Mouse (Mus musculus): ENCODE results near the gene Oip5.

Gene Oip5

DNA sequence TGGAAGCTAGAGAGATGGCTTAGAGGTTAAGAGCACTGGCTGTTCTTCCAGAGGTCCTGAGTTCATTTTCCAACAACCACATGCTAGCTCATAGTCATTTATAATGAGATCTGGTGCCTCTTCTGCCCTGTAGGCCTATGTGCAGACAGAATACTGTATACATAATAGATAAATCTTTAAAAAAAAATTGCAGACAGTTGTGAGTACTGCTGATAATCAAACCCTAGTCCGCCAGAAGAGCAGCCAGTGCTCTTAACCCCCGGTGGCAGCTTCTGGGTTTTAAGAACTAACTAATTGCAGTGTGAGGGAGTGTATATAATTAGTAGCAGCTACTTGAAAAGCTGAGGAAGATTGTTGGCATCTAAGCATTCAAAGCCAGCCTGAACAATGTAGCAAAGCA lies 34.8 kb downstream of the Oip5 start:
- no peak for DNase-seq

DNA sequence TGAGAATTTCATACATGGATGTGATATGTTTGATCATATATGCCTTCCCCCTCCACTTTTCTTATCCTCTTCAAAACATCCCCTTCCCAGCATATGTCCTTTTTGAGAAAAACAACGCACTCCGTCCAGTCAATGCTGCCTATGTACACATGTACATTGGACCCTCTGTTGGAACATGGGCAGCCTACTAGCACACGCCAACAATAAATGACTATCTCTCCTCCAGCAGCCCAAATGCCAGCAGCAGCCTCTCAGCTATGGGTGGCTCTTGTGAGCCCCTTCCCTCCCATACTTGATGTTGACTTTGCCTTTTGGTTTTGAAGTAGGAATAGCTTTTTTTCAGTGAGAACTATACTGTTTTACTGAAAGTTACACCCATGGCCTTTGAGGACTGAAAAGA lies 36.7 kb downstream of the Oip5 start:
- no peak for DNase-seq

DNA sequence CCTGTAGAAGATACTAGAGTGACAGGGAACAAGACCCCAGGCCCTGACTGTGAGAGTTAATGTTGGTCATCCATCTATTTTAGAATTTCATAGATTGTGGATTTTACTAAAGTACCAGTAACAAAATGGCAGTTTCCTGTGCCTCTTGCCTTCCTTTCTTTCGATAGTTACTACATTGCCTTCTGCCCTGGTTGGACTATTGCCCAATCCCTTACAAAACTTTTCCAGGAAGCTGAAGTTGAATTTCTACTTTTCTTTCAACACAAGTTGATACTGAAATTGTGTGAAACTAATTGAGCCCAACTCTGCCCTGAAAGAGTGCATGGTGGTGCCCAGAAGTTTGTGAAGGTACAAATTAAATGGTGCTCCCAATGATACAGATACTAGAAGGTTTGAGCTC lies 45.8 kb downstream of the Oip5 start:
- DNase-seq = no peak

DNA sequence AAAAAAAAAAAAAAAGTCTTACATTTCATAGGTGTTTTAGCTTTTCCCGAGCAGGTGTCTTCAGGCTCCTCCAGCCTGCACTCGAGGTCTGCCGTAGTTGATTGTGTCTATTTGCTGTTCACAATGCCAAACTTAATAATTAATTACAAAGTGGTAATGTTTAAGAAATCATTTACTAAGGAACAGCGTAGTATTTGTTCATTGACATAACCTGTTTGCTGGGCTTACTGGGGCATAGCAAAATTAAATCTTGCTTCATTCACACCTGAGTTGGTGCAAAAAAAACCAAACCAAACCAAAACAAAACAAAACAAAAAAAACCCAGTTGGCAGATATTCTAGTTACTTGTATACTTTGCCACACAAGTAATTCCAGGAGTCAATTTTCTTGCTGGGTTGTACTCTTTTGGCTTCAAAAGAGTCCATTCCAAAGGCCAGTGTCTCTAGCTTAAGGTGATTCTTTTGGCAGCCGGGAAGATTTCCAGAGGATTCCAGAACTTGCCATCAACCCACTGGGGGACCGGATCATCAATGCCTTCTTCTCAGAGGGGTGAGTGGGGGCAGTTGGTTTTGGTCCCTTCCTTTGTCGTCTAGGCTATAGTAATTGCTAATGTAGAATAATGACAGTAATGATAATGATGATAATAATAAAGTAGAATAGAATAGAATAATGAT lies 52.0 kb downstream of the Oip5 start:
- no peak for DNase-seq

DNA sequence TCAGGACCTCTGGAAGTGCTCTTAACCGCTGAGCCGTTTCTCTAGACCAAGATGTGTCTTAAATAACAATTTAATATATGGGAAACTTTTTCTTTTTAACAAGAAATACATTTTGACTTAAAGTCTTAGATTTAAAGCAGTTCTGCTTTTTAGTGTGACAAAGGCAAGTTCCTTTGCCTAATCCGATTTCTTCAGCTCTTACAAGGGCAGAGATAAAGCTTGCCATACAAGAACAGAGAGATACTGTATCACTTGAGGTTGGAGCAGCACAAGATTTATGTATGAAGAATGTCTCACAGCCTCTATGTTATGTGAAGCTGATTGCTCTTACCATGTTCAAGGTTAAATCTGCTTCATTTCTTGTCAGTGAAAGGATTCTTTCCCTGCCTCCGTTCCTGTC lies 53.0 kb downstream of the Oip5 start:
- DNase-seq = no peak

DNA sequence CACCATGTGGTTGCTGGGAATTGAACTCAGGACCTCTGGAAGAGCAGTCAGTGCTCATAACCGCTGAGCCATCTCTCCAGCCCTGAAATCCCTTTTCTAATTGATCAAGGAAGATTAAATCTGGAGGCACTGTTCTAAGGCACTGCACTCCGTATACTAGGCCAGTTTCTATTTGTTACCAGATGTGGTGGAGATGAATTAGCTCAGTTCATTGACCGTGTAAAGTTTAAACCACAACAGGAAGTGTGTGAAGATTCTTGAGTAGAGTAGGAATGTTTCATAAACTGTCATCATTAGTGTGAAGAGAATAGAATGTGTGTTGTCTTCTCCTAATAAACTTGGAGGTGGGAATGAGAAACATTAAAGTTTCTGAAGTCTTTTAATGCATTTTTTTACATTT lies 56.5 kb downstream of the Oip5 start:
- DNase-seq = no peak

Data from retina, postnatal 1 day (tissue).